Mouse (Mus musculus): ENCODE results near the gene F12. TPM values are rescaled to one million over a fixed set of nuclear protein-coding genes. Genes with fewer than 3 reads are reported as not detected.
"Not testable (repeated sequence)": the region's sequence is repeated elsewhere in the genome, so short reads cannot be mapped to it uniquely, and the experiment has no call there.

Gene F12
- total and polyA plus RNA-seq, 3 experiments: not detected

DNA sequence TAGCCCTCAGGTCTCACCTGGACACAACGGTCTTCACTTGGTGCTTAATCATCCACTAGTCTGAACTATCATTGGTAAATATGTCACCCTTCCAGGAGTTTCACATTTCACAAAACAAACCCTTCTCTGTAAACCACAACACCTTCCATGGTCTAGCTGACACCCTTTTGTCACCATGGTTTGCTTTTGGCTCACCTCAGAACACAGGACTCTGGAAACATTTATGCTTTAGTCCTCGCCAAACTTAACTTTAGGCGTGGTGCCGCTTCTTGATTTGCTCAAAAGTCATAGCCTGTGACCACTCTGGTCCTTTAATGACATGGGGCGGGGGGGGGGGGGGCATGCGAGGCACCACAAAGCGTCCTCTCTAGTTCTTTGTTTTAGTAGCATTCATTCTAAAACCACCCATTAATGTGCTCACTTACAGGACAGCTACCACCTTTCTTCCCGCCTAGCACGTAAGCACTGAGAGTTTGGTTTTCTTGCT, 17.2 kb upstream of the F12 start:
- Histone ChIP-seq H3K9ac (ENCODE audit: insufficient read depth, low read depth) (peak overlapping the region; percentile 59), H3K4me3 (replicated peaks in 1 of 3; ENCODE audit: low read depth in 2 of 3, low read length in 2 of 3, poor library complexity in 1 of 3) (peak overlapping the region in 2 of 3 experiments; percentile 39 to 80), H3K27ac (ENCODE audit: insufficient read depth, low read depth) (no peak overlapping the region), H3K79me2 (replicated peaks; ENCODE audit: control insufficient read depth, extremely low read depth, insufficient read depth, poor library complexity, severe bottlenecking) (peaks cover 33% of the 10 kb centered on the region), H3K4me1 (ENCODE audit: control insufficient read depth in 1 of 2, insufficient read depth in 2 of 2) (peaks cover 13 to 32% of the 10 kb centered on the region in 2 experiments), H3K4me2 (ENCODE audit: insufficient read depth, low read depth, poor library complexity, severe bottlenecking) (peak overlapping the region; percentile 93), H3K36me3 (replicated peaks in 1 of 2; ENCODE audit: control insufficient read depth in 1 of 2, insufficient read depth in 1 of 2, low read length in 1 of 2) (peaks cover 0 to 2% of the 10 kb centered on the region in 2 experiments), H3K27me3 (replicated peaks) (no peaks in the 10 kb centered on the region), H3K9me3 (replicated peaks; ENCODE audit: low read length) (no peaks in the 10 kb centered on the region)
- no peak for TF ChIP-seq POLR2AphosphoS2 (IDR thresholded peaks at IDR 0.05; ENCODE audit: low read depth, low read length)
- TF ChIP-seq HCFC1 (IDR thresholded peaks at IDR 0.05; ENCODE audit: low read depth, low read length): no peak
- no peak for TF ChIP-seq ZNF384 (IDR thresholded peaks at IDR 0.05; ENCODE audit: low read depth, low read length)
- no peak for TF ChIP-seq POLR2A (IDR thresholded peaks at IDR 0.05; ENCODE audit: low read depth, low read length)
- TF ChIP-seq RCOR1 (conservative IDR thresholded peaks at IDR 0.05; ENCODE audit: low read depth, low read length): no peak
- no peak for TF ChIP-seq MEF2A (IDR thresholded peaks at IDR 0.05; ENCODE audit: borderline replicate concordance, low read depth, low read length)
- in situ Hi-C loops (cut with MboI; ENCODE audit: low pct_ligation_motif_present, low pct_unique_long_range_greater_than_20kb, low sequenced_read_pairs) (no loop called here), dilution Hi-C loops (cut with MboI; ENCODE audit: extremely low pct_ligation_motif_present, extremely low pct_unique_long_range_greater_than_20kb, low sequenced_read_pairs) (no loop called here)
- DNase-seq (ENCODE audit: extremely low read depth): no peak

GRCm38 (mm10) chr13:55437111-55437629, 10.6 kb upstream of the F12 start:
- H3K9ac ChIP-seq (ENCODE audit: insufficient read depth, low read depth); DNase-seq (ENCODE audit: extremely low read depth); H3K9me3 ChIP-seq (replicated peaks; ENCODE audit: low read length); dilution Hi-C loops (cut with MboI; ENCODE audit: extremely low pct_ligation_motif_present, extremely low pct_unique_long_range_greater_than_20kb, low sequenced_read_pairs); H3K27ac ChIP-seq (ENCODE audit: insufficient read depth, low read depth); in situ Hi-C loops (cut with MboI; ENCODE audit: low pct_ligation_motif_present, low pct_unique_long_range_greater_than_20kb, low sequenced_read_pairs); H3K4me3 ChIP-seq (replicated peaks in 1 of 3; ENCODE audit: low read depth in 2 of 3, low read length in 2 of 3, poor library complexity in 1 of 3); H3K4me2 ChIP-seq (ENCODE audit: insufficient read depth, low read depth, poor library complexity, severe bottlenecking); H3K79me2 ChIP-seq (replicated peaks; ENCODE audit: control insufficient read depth, extremely low read depth, insufficient read depth, poor library complexity, severe bottlenecking); H3K27me3 ChIP-seq (replicated peaks); H3K36me3 ChIP-seq (replicated peaks in 1 of 2; ENCODE audit: control insufficient read depth in 1 of 2, insufficient read depth in 1 of 2, low read length in 1 of 2): not testable (repeated sequence)
- peaks cover 4 to 13% of the 10 kb centered on the region in 2 experiments for H3K4me1 ChIP-seq (ENCODE audit: control insufficient read depth in 1 of 2, insufficient read depth in 2 of 2)

GRCm38 (mm10) chr13:55431889-55432685, 5.5 kb upstream of the F12 start:
- peaks cover 13 to 36% of the 10 kb centered on the region in 2 experiments for H3K4me1 ChIP-seq (ENCODE audit: control insufficient read depth in 1 of 2, insufficient read depth in 2 of 2)
- H3K4me3 ChIP-seq (replicated peaks in 1 of 3; ENCODE audit: low read depth in 2 of 3, low read length in 2 of 3, poor library complexity in 1 of 3): no peak overlapping the region
- no peaks in the 10 kb centered on the region for H3K27me3 ChIP-seq (replicated peaks)
- peak; percentile 77 for DNase-seq (ENCODE audit: extremely low read depth)
- H3K9ac ChIP-seq (ENCODE audit: insufficient read depth, low read depth): 0 out of 2 replicates have a peak overlapping the region, but pooled peaks have one; percentile 6
- TF ChIP-seq ELF1 (IDR thresholded peaks at IDR 0.05; ENCODE audit: low read depth, low read length) (peak; percentile 72), ZMIZ1 (IDR thresholded peaks at IDR 0.05; ENCODE audit: low read depth, low read length) (peak; percentile 98), TCF12 (IDR thresholded peaks at IDR 0.05; ENCODE audit: low read depth, low read length) (0 out of 2 replicates have a peak, but pooled peaks have one; percentile 18), JUN (IDR thresholded peaks at IDR 0.05; ENCODE audit: insufficient read depth, low read depth, low read length) (no peak), POLR2A (IDR thresholded peaks at IDR 0.05; ENCODE audit: low read depth, low read length) (peak; percentile 43; the same call in 1 of the 2 replicates), EP300 (IDR thresholded peaks at IDR 0.05; ENCODE audit: low read length) (peak; percentile 55), SIN3A (IDR thresholded peaks at IDR 0.05; ENCODE audit: low read length) (no peak), ZNF384 (IDR thresholded peaks at IDR 0.05; ENCODE audit: low read depth, low read length) (no peak), TBP (conservative IDR thresholded peaks at IDR 0.05; ENCODE audit: low read depth, low read length) (peak; percentile 96), NELFE (IDR thresholded peaks at IDR 0.05; ENCODE audit: low read depth, low read length) (0 out of 2 replicates have a peak, but pooled peaks have one; percentile 44), ETS1 (conservative IDR thresholded peaks at IDR 0.05; ENCODE audit: low read depth, low read length) (no peak), NRF1 (IDR thresholded peaks at IDR 0.05; ENCODE audit: low read depth, low read length) (no peak), USF2 (conservative IDR thresholded peaks at IDR 0.05; ENCODE audit: low read depth, low read length) (no peak)
- H3K36me3 ChIP-seq (replicated peaks in 1 of 2; ENCODE audit: control insufficient read depth in 1 of 2, insufficient read depth in 1 of 2, low read length in 1 of 2): no peaks in the 10 kb centered on the region
- H3K79me2 ChIP-seq (replicated peaks; ENCODE audit: control insufficient read depth, extremely low read depth, insufficient read depth, poor library complexity, severe bottlenecking): no peaks in the 10 kb centered on the region
- dilution Hi-C loops (cut with MboI; ENCODE audit: extremely low pct_ligation_motif_present, extremely low pct_unique_long_range_greater_than_20kb, low sequenced_read_pairs) (no loop called here), in situ Hi-C loops (cut with MboI; ENCODE audit: low pct_ligation_motif_present, low pct_unique_long_range_greater_than_20kb, low sequenced_read_pairs) (no loop called here)
- peak overlapping the region; percentile 82 for H3K4me2 ChIP-seq (ENCODE audit: insufficient read depth, low read depth, poor library complexity, severe bottlenecking)
- no peak overlapping the region for H3K27ac ChIP-seq (ENCODE audit: insufficient read depth, low read depth)
- peaks cover 6% of the 10 kb centered on the region for H3K9me3 ChIP-seq (replicated peaks; ENCODE audit: low read length)

All from CH12.LX (cell line).